Mouse (Mus musculus) limb, embryonic 10.5 days (tissue): Measurements from ENCODE around the gene Aimp2. TPM values are rescaled to one million over a fixed set of nuclear protein-coding genes. Genes with fewer than 3 reads are reported as not detected.

Source experiments
- DNase-seq: peaks from one replicate; pipeline ENCODE4 v3.0.0-alpha.2; 2017; ENCODE audit warnings: low spot score
- H3K27ac ChIP-seq: fragments of 300-500 bp; sonication (generic); 2 replicates; pipeline ENCODE4 v1.5.1; 2016; ENCODE audit warnings: mild to moderate bottlenecking
- H3K27me3 ChIP-seq: fragments of 300-500 bp; sonication (generic); 2 replicates; pipeline ENCODE4 v1.6.1; 2016; ENCODE audit warnings: low read depth, mild to moderate bottlenecking; ENCODE audit not compliant: poor library complexity, severe bottlenecking
- H3K36me3 ChIP-seq: fragments of 300-500 bp; sonication (generic); 2 replicates; pipeline ENCODE4 v1.6.1; 2016; ENCODE audit warnings: mild to moderate bottlenecking, moderate library complexity
- H3K4me1 ChIP-seq: fragments of 300-500 bp; sonication (generic); 2 replicates; pipeline ENCODE4 v1.6.1; 2016
- H3K4me3 ChIP-seq: fragments of 300-500 bp; sonication (generic); 2 replicates; pipeline ENCODE4 v1.5.1; 2016; ENCODE audit warnings: mild to moderate bottlenecking, moderate library complexity
- H3K9me3 ChIP-seq: fragments of 300-500 bp; sonication (generic); replicated peaks from 2 replicates; pipeline ENCODE4 v1.6.1; 2016; ENCODE audit warnings: mild to moderate bottlenecking
- WGBS: fragments of 180-500 bp; shearing (Covaris S2); methylation state at CpG from one replicate; pipeline ENCODE4 v1.1.7; 2016; 5-methylcytosine and 5-hydroxymethylcytosine counted together
- polyA plus RNA-seq: library from polyadenylated mRNA; unstranded; fragments of >200 nt; fragmentation: Nextera tagmentation; extraction: Ambion mirVana; gene quantifications from 2 replicates; pipeline ENCODE4 v1.2.1, GENCODE M21; 2016

Aimp2 gene
- polyA plus RNA-seq, 1 experiment from 2014 or later: 128 TPM

- H3K9me3 ChIP-seq: no peaks in the 10 kb centered on the region
- H3K4me3 ChIP-seq: no peak overlapping the region
- 79% methylated on average over 6 of the region's 6 CpGs for WGBS
- no peaks in the 10 kb centered on the region for H3K4me1 ChIP-seq
- H3K36me3 ChIP-seq: peaks cover 93% of the 10 kb centered on the region
- no peaks in the 10 kb centered on the region for H3K27me3 ChIP-seq
- DNase-seq: no peak
- no peak overlapping the region for H3K27ac ChIP-seq
Observed at GRCm38 (mm10) chr5:143890741-143891140, 18.9 kb downstream of the Aimp2 start.

GRCm38 (mm10) chr5:143885274-143885673, 24.4 kb downstream of the Aimp2 start:
- Histone ChIP-seq H3K27me3 (no peaks in the 10 kb centered on the region), H3K4me1 (no peaks in the 10 kb centered on the region), H3K9me3 (no peaks in the 10 kb centered on the region), H3K27ac (no peak overlapping the region), H3K4me3 (no peak overlapping the region), H3K36me3 (peaks cover 99% of the 10 kb centered on the region)
- 95% methylated on average over 3 of the region's 3 CpGs for WGBS
- DNase-seq: no peak

- DNase-seq: no peak
- H3K4me3 ChIP-seq: no peak overlapping the region
- H3K27me3 ChIP-seq: no peaks in the 10 kb centered on the region
- no peak overlapping the region for H3K27ac ChIP-seq
- H3K4me1 ChIP-seq: no peaks in the 10 kb centered on the region
- peaks cover 79% of the 10 kb centered on the region for H3K36me3 ChIP-seq
- no peaks in the 10 kb centered on the region for H3K9me3 ChIP-seq
- 73% methylated on average over 4 of the region's 4 CpGs for WGBS
Observed at GRCm38 (mm10) chr5:143874571-143874970, 35.1 kb downstream of the Aimp2 start.

GRCm38 (mm10) chr5:143871547-143872169, 38.0 kb downstream of the Aimp2 start:
- Histone ChIP-seq H3K4me1 (no peaks in the 10 kb centered on the region), H3K4me3 (no peak overlapping the region), H3K27me3 (no peaks in the 10 kb centered on the region), H3K27ac (no peak overlapping the region), H3K36me3 (peaks cover 50% of the 10 kb centered on the region), H3K9me3 (no peaks in the 10 kb centered on the region)
- DNase-seq: no peak
- WGBS: 92% methylated on average over 11 of the region's 11 CpGs

Other genes with a start within 250 kb of the Aimp2 start
- 30.5 and 34.7 TPM in 2 replicates for gene Usp42, start 177.6 kb downstream of the Aimp2 start, polyA plus RNA-seq
- gene Eif2ak1, start 92.1 kb downstream of the Aimp2 start, polyA plus RNA-seq: 46.0 and 51.7 TPM in 2 replicates
- gene Ankrd61, start 12.2 kb downstream of the Aimp2 start, polyA plus RNA-seq: 0.11 and 0.35 TPM in 2 replicates
- gene Pms2, start 117 bp upstream of the Aimp2 start, polyA plus RNA-seq: 36.7 and 45.7 TPM in 2 replicates
- gene Gm42421, start 18.3 kb upstream of the Aimp2 start, polyA plus RNA-seq: 0.40 and 0.83 TPM in 2 replicates
- 0.41 and 1.1 TPM in 2 replicates for gene Rsph10b, start 23.2 kb upstream of the Aimp2 start, polyA plus RNA-seq
- 98.8 and 99.4 TPM in 2 replicates for gene Ccz1, start 105.0 kb upstream of the Aimp2 start, polyA plus RNA-seq
- not detected in 2 replicates for gene Ocm, start 116.8 kb upstream of the Aimp2 start, polyA plus RNA-seq
- gene Lmtk2, start 190.6 kb upstream of the Aimp2 start, polyA plus RNA-seq: 5.7 and 5.9 TPM in 2 replicates